Comparison of ENCODE assay signal across 25 mouse cellular contexts in genomic region chr1:169338461-169338860, GRCm38 (mm10).
DNase-seq lines count a peak whose midpoint lies in the region; ATAC-seq and TF ChIP-seq lines count a peak whose summit lies in the region.
"Had no signal": no experiment of that assay in that cellular context is flagged by ENCODE, and none has a peak within 500 bp of the region (broad histone marks: within the 10 kb centered on the region; RNA-seq: fewer than 3 reads in every experiment).

No protein-coding gene starts in this region.

- H3K4me2 ChIP-seq in lung, embryonic 14.5 days: no peak overlapping the region
- H3K4me2 ChIP-seq in lung, postnatal 0 days (replicated peaks; ENCODE audit: low read depth, low read length): no peak overlapping the region
- H3K4me2 ChIP-seq: embryonic facial prominence, embryonic 12.5 days; forebrain, embryonic 13.5 days; forebrain, embryonic 15.5 days had no signal

- H3K27ac ChIP-seq in lung, embryonic 14.5 days (ENCODE audit: low read depth): no peak overlapping the region
- H3K27ac ChIP-seq in lung, postnatal 0 days (ENCODE audit: low read length): no peak overlapping the region
- H3K27ac ChIP-seq: embryonic facial prominence, embryonic 10.5 days; embryonic facial prominence, embryonic 12.5 days; forebrain, embryonic 13.5 days; forebrain, embryonic 15.5 days had no signal

- H3K4me1 ChIP-seq in lung, embryonic 14.5 days (ENCODE audit: insufficient read depth): no peaks in the 10 kb centered on the region
- no peaks in the 10 kb centered on the region for H3K4me1 ChIP-seq in lung, postnatal 0 days (ENCODE audit: insufficient read depth, low read depth, low read length)
- H3K4me1 ChIP-seq: embryonic facial prominence, embryonic 10.5 days; embryonic facial prominence, embryonic 12.5 days; forebrain, embryonic 13.5 days; forebrain, embryonic 15.5 days had no signal

- peak; percentile 28; the same call in 1 of the 2 replicates for TF ChIP-seq EP300 in lung, postnatal 0 days (IDR thresholded peaks at IDR 0.05)

- H3K9me3 ChIP-seq in lung, embryonic 14.5 days (ENCODE audit: low read depth, low read length): no peaks in the 10 kb centered on the region
- H3K9me3 ChIP-seq in lung, postnatal 0 days (ENCODE audit: low read length): no peaks in the 10 kb centered on the region
- H3K9me3 ChIP-seq: embryonic facial prominence, embryonic 10.5 days; embryonic facial prominence, embryonic 12.5 days; forebrain, embryonic 13.5 days; forebrain, embryonic 15.5 days had no signal

- H3K27me3 ChIP-seq in lung, embryonic 14.5 days (ENCODE audit: insufficient read depth, low read length): no peaks in the 10 kb centered on the region
- H3K27me3 ChIP-seq in lung, postnatal 0 days (replicated peaks; ENCODE audit: insufficient read depth, low read length): no peaks in the 10 kb centered on the region
- H3K27me3 ChIP-seq: CH12.LX; embryonic facial prominence, embryonic 12.5 days; forebrain, embryonic 13.5 days; forebrain, embryonic 15.5 days; Patski had no signal

- no peak overlapping the region for H3K4me3 ChIP-seq in lung, embryonic 14.5 days (ENCODE audit: low read depth, low read length)
- H3K4me3 ChIP-seq in lung, postnatal 0 days (ENCODE audit: low read depth, low read length): no peak overlapping the region
- H3K4me3 ChIP-seq: embryonic facial prominence, embryonic 10.5 days; embryonic facial prominence, embryonic 12.5 days; forebrain, embryonic 13.5 days; forebrain, embryonic 15.5 days had no signal

- TF ChIP-seq CTCF in lung, embryonic 14.5 days (IDR thresholded peaks at IDR 0.05; ENCODE audit: low read depth): no peak
- TF ChIP-seq CTCF in lung, postnatal 0 days (IDR thresholded peaks at IDR 0.05): no peak

- peak; percentile 46 to 64 for DNase-seq in adrenal gland, adult (ENCODE audit: inconsistent age in 2 of 2, low spot score in 1 of 2)
- DNase-seq in adrenal gland, postnatal 10 days: no peak
- DNase-seq in adrenal gland, postnatal 36 days: peak; percentile 6 to 9
- DNase-seq in adrenal gland, adult 8-10 months: no peak
- DNase-seq in lung, embryonic 14.5 days: peak; percentile 73
- DNase-seq in lung, postnatal 36 days: no peak
- DNase-seq in lung, postnatal 0 days (ENCODE audit: low spot score): peak; percentile 40
- no peak for DNase-seq in lung, postnatal 25 days (ENCODE audit: low spot score)
- DNase-seq: adrenal gland, adult 2 months; B cell, adult 2 months; cerebellum, adult 11-12 months; cerebellum, adult 2 months; cerebellum, adult 9-10 months; cerebellum, postnatal 10 days; cerebellum, postnatal 25 days; forebrain, postnatal 0 days had no signal

- peak; percentile 78 for ATAC-seq in lung, embryonic 14.5 days (ENCODE audit: insufficient read depth)
- ATAC-seq in lung, postnatal 0 days: peak; percentile 26; the same call in 1 of the 2 replicates
- ATAC-seq: activated CD4-positive, CD25-positive, alpha-beta regulatory T cell, adult 4 months; CD4-positive, CD25-positive, alpha-beta regulatory T cell, adult 4 months; forebrain, embryonic 13.5 days; forebrain, embryonic 15.5 days; forebrain, postnatal 0 days; Patski had no signal

- no peak overlapping the region for H3K9ac ChIP-seq in lung, embryonic 14.5 days
- no peak overlapping the region for H3K9ac ChIP-seq in lung, postnatal 0 days (replicated peaks; ENCODE audit: low read depth)
- H3K9ac ChIP-seq: embryonic facial prominence, embryonic 12.5 days; forebrain, embryonic 13.5 days; forebrain, embryonic 15.5 days; forebrain, postnatal 0 days had no signal

- WGBS in lung, embryonic 14.5 days: 20% methylated on average over 4 of the region's 4 CpGs
- WGBS in lung, postnatal 0 days: 23% methylated on average over 4 of the region's 4 CpGs

- H3K36me3 ChIP-seq in lung, embryonic 14.5 days (ENCODE audit: insufficient read depth): no peaks in the 10 kb centered on the region
- H3K36me3 ChIP-seq in lung, postnatal 0 days (ENCODE audit: insufficient read depth, low read length): no peaks in the 10 kb centered on the region
- H3K36me3 ChIP-seq: embryonic facial prominence, embryonic 10.5 days; embryonic facial prominence, embryonic 12.5 days; forebrain, embryonic 15.5 days; G1E had no signal

Comparison
In these comparisons a context has a peak if more than half of its experiments do, and no peak if none do; other contexts are left out.
1. DNase-seq: peak in adrenal gland, adult (2 of 2), adrenal gland, postnatal 36 days (2 of 2), lung, embryonic 14.5 days (single experiment) and lung, postnatal 0 days (single experiment); none in adrenal gland, postnatal 10 days (single experiment), adrenal gland, adult 8-10 months (single experiment), lung, postnatal 36 days (single experiment) and lung, postnatal 25 days (single experiment).